Mouse (Mus musculus): ENCODE measurements around the gene Theg.

- no peak for TF ChIP-seq USF1 (IDR thresholded peaks at IDR 0.05; ENCODE audit: low read depth, low read length)
- no peak for TF ChIP-seq EP300 (IDR thresholded peaks at IDR 0.05; ENCODE audit: low read depth in 1 of 2, low read length in 2 of 2)
- no peak for TF ChIP-seq MAFK (IDR thresholded peaks at IDR 0.05; ENCODE audit: borderline replicate concordance, low read depth, low read length)
- no peak for TF ChIP-seq POLR2AphosphoS2 (IDR thresholded peaks at IDR 0.05; ENCODE audit: low read length)
- no peak for TF ChIP-seq NELFE (IDR thresholded peaks at IDR 0.05; ENCODE audit: low read depth, low read length)
- no peak for TF ChIP-seq POLR2A (IDR thresholded peaks at IDR 0.05; ENCODE audit: control insufficient read depth in 1 of 2, insufficient read depth in 1 of 2, low read depth in 1 of 2, low read length in 2 of 2, poor library complexity in 1 of 2)
Measured at GRCm38 (mm10) chr10:79628377-79628776, 41.2 kb upstream of the Theg start.

Measured in MEL (cell line).